Mouse (Mus musculus) CD8-positive naive resting alpha-beta T cell, adult 2 months (primary cell): ENCODE data around the gene Mcm9.

ENCODE experiments used
- DNase-seq, 2 experiments: peaks; one replicate each; pipeline ENCODE4 v3.0.0; 2022; ENCODE audit warnings: low read depth in 2 of 2, low spot score in 2 of 2

Gene Mcm9

DNA sequence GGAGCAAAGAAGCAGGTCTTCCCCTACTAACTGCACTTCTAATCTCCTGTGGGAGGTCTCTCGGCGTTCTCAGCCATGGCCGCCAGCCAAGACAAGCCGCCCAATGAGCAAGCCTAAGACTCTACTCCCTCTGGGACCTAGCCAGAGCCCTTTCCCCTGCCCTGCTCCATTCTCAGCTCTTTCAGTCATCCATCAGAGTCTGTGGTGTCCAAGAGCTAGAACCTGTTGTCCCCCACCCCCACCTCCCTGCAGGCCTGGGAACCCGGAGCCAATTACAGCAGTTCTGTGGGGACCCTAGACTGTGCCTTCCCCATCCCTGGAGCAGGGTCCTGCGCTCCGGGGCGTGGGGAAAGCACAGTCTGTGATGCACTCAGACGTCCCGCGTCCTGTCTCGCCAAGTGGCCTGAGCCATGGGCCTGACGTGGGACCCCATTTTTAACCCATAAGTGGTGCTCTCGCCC is 49.6 kb downstream of the Mcm9 start:
- DNase-seq = no peak

DNA sequence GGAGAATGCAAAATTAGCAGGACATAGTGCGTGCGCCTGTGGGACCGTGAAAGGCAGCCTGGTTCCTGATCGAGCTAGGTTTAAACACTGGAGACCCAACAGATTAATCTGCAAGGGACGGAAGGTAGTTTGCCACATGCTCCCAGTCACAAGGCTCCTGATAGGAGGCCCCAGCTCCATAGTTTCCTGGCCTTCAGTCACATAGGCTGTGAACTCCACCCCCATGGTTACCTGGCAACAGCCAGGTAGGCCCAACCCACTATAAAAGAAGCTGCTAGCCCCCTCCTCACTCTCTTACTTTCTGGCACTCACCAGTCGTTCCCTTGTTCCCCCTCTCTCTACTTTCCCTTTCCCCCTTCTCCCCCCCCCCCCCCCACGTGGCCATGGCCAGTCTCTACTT is 50.1 kb downstream of the Mcm9 start:
- no peak for DNase-seq

DNA sequence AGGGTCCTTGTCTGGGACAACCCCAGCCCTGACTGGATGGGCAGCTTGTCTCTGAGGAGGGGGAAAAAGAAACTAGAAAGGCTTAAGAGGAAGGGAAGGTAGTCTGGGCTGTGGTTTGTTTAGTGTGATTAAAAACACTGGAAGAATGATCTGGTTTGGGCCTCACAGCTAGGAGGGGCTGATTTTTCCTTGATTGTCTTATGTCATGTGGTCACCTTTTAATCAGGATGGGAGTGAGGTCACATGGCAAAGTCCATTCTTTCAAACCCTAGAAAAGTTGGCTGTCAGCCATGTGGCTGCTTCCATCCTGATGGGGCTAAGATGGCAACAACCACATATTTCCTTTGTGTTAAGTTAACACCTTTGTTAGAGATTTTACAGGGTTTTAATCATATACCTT is 61.7 kb downstream of the Mcm9 start:
- DNase-seq = no peak

DNA sequence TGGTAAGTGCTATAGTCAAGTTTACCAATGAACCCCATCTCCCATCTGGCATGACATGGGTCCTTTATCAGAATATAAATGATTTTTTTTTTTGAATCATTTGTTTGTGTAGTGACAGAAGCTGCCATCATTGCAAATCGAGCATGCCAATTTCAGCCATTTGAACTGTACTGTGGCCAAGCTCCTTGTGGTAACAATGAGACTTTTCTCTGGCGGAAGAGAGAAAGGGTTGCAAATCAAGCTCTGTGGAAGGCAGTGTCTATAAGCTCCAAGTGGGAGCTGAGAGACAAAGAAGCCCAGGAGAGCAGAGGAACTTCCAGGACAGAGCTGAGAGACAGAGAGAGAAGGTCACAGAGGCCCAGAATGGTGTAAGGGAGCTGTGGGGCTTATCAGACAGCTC is 64.7 kb downstream of the Mcm9 start:
- DNase-seq = no peak

DNA sequence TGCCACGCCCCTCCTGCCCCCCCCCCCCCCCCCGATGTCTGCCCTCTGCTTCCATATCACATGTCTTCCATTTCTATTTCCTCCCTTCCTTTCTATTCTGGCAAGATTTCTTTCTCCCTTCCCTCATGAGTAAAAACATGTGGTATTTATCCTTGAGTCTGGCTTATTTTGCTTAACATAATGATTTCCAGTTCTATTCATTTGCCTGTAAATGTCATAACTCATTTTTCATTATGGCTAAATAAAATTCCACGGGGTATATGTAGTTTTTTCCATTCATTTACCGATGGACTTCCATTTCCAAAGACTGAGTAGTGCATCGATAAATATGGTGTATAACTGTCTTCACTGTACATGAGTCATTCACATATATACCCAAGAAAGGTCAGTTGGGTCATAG is 68.2 kb downstream of the Mcm9 start:
- DNase-seq = no peak

DNA sequence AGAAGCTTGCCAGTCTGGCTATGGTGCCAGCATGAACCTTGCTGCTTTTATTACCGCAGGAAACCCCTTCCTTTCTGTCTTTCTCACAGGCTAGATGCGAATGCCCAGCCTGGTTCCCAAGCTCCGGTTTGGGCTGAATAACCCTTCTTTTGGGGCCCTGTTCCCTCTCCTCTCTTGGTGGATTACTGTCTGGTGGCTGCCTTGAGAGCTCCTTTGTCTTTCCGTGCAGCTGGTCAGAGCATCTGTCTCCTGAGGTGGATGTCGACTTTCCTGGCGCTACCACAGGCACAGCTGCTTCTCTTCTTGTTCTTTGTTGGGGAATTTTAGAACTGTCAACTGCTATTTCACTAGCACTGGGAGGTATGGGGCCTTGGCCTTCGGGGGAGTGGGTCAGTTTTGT is 92.6 kb downstream of the Mcm9 start:
- no peak for DNase-seq

DNA sequence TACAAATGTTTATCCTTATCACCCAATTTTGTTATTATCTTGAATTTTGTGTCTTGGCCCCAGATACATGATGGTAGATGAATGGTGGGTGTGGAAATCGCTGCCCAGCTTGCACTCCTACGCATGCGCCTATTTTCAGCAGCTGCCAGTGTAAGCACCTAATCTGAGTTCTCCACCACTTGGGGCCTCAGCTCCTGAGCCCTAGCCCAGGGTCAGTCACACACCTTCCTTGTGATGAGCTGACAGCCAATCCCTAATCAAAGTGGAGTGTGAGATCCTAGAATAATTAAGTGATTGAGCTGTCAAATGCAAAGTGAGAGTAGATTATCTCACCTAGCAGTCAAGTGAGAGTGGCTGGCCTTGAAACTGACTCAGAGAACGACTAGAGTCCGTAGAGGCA is 97.9 kb downstream of the Mcm9 start:
- no peak for DNase-seq

DNA sequence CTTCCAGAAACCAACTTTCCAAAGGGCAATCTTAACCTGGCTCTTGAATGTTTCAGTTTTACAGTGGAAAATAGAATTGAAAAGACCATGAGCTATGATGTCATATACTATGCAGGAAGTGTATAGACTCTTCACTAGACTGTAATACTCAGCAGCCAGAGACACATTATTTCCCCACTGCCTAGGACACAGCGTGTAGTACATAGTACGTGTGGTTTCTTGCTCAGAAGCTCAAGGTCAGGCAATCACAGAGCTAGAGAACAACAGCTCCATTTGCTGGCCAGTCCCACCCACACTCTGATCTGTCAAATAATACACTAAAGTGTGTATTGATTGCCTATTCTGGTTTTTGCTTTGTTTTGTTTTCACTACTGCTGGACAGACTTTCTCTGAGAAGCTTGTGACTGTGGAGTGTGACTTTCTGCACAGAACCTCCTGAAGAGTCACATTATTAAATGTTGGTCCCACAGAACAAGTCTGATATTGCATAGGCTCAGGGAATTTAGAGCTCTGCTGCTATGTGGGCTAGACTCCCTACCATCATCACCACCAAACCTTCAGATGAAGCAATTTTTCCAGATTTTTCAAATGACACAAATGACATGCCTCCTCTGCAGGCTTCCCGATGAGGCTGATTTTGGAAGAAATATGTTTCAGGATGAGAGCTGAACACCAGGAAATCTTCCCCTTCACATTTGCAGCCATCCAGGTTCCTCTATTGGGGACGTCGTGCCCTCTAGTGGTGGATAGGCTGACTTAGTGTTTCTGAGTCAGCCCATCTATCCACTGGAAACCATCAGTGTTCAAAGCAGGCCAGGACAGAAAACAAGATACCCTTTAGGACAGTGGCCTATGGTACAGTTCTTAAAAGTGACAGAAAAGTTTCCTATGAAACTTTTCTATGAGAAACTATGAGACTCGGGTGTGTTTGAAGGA is 102.1 kb downstream of the Mcm9 start:
- DNase-seq = no peak

DNA sequence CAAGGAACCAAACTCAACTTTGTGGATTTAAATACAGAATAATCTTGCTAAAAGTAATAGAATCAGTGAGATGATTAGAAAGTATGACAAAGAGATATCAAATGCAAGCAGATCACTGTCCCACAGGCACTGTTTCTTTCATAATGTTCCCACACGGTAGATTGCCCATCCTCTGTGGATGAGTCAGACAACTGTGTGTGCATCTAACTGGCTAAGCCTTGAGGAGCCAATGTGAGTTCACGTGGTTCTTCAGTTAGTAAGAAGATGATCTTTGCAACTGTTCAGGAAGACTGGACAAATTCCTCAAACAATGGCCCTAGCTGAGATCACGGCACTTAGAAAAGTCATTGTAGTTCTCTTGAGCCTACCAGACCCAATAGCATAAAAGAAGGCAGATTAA is 102.9 kb downstream of the Mcm9 start:
- no peak for DNase-seq

DNA sequence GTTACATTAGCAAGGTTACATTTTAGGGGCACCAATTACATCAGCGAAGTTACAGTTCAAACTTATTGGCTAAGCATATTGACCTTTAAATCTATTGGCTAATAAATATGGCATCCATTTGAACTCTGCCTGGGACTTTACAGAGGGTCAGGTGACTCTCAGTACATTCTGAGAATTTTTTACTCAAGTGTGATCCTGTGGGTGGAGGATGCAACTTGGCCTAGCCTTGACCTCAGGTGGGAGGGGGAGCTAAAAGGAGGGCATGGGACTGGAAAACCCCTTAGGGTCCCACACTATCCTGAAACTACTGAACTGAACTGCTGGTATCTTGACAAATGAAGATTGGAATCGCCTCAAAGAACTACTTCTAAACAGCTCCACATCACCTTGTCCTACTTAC is 103.9 kb downstream of the Mcm9 start:
- DNase-seq = no peak

DNA sequence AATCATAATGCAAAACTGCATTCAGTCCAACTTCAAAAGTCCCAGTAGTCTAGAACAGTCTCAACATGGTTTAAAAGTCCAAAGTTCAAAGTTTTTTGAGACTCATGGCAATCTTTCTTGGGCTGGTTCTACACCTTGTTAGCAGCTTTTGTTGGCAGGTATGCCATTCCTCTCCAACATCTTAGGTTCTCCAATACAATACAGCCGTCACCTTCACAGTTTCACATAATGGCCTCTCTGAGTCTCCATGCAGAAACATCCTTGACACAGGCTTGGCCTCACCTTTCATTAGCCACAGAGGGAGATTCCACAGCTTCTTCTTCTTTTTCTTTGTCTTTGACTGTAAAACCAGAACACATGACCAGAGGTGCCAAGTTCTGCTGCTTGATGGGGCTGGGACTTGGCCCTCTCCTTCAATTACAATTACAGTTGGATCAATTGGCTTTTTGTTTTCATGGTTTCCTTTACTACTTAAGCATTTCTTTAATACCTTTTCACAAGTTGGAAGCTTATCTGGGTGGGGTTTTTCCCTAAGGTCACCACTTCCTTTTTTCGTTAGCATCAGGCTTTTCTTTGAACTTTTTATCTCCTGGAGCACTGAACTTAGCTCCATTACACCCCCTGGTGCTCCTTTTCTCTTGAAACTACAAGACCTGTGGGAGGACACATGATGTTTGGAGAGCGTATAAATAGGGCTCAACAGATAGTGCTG is 104.8 kb downstream of the Mcm9 start:
- no peak for DNase-seq

DNA sequence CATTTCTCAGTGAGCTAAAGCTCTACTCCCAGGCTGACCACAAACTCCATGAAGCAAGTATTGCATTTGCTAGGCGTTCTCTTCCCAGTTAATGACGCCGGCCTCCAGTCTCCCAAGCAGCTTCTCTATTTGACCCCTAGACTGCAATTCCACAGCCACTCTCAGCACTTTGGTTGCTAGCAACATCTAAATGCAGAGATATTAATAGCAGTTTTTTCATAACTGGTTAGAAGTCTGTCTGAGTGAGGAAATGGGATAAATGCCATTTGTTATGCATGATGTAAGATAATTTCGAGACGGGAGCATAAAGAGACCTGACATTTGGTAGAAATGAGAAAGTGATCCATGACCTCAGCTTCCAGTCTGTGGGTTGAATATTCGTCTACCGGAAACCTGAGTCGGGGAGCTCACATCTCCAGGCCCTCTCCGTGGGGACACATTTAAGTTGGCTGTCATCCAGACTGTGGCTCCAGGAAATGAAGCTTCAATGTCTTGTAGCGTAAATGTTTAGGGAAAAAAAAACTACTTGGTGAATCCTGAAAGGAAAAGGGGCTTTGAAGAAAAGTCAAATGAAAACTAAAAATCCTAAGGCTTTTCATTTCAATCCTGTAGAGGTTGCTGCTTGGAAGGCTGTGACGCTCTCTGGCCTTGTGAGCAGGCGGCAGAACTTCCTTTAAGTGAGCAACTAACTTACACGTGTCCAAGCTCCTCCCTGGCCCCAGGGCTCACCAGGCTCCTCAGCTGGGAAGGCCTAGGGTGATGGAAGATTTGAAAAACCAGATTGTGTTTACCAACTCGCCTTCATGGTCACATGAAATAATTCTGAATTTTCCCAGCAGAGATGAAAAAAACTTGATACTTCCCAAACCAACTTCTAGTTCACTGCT is 110.9 kb downstream of the Mcm9 start:
- DNase-seq = no peak

DNA sequence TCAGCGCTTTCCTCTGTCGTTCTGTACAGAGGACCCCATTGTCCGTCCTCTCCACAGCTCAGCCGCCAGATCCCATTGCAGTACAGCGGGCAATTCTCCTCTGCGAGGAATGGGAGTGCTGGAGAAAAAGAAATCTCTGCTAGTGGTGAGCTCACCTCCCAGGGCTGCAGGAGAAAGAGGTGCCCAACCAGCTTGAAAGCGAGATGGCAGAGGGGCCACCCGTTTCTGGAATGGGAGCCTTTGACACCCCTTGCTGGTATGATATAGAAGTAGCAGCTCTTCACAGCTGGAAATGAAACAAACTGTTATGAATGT is 111.7 kb downstream of the Mcm9 start:
- no peak for DNase-seq

DNA sequence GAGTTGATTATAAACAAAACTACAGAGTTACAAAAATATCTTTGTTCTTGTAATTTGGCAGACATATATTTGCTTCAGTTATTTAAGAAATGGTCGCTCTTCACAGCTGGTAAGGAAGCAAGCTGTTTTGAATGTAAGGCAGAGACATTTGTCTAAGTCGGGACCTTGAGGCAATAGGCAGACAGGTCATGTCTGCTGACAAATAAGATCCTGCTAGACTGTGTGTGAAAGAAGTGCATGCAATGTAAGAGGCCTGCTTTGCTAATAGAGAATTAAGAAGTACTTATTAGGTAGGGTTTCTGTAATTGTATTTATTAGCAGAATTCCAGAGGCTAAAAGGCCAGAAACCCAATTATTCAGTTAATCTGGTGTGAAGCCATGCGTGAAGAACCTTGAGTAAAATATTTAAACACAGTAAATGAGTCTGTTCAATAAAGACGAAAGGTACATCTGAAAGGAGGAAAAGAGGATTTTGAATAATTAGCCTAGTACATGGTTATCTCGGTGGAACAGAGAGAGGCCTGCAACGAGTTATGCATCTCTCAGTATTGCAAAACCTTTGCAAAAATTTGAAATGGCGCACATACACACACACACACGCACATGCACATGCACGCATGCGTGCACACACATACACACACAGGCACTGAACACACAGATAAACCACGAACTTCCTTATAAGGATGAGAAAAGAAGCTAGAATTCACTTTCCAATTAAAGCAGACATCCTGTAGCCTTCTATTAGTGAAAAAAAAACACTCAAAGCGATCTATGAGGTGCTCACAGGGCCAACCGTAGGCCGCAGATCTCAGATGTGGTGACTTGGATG is 112.3 kb downstream of the Mcm9 start:
- DNase-seq = no peak

DNA sequence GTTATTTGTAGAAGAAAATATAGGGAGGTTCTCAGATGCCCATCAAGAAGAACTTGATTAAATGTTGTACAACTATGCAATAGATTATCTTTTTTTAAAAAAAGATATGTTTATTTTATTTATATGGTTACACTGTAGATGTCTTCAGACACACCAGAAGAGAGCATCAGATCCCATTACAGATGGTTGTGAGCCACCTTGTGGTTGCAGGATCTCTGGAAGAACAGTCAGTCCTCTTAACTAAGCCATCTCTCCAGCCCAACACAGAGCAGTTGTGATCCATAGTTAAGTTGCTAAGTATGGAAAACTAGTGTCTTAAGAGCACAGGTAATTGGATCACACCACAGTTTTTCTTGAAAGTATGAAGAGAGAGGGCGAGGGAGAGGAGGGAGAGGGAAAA is 117.7 kb downstream of the Mcm9 start:
- no peak for DNase-seq

DNA sequence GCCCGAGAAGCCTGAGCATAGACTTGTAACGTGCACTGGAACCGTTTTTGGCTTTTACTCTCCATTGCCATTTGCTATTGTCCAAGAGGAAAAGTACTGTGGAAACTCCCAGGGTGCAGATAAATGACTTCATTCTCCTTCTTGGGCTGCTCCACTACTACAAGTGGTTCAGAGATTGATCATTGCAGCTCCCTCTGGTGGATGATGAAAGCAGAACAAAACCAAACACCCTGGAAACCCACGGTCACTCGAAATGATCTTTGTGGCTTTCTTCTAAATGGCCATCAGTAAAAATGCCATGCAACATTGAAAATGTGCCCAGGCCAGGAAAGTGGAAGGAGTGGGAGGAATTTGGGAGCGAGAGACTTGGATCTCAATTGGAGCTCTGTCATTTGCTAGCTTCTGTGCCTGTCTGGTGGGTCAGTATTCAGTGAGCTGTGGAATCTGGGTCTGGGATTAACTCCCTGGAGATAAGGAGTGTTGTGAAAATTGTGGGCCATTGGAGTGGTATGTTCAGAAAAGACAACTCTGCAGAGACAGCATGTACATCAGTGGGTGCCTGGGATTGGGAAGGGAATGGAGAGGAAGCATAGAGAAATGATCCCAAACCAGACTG is 121.0 kb downstream of the Mcm9 start:
- DNase-seq = peak; percentile 11 to 23

DNA sequence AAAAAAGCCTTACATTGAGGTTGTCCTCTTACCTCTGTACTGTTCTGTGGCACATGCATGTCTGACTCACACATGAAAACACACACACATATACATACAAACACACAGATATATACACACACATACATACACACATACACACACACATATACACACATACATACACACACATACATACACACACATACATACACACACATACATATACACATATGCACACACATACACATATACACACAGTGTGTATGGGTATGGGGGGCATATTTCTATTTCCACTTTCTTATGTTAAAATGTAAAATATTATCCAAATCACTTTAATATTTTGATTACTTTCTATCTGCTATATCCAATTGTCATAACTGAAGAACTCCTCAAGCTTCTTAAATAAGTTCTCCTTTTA is 121.6 kb downstream of the Mcm9 start:
- no peak for DNase-seq

DNA sequence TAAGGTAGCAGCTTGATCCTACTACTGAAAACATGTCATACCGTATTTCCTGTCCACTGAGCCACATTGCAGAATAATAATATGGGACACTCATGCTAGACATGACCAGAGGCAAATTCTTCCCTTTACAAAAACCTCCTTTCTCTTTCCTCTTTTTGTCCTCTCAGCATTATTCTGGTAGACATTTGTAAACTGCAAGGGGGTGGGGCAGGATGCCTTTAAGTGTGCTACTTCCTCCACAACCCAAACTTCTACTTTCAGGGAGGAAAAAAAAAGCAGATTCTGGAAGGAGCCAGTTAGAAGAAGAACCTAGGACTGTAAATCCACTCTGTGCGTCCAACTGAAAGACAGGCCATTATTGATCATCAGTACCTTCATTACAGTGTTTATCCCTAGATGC is 124.7 kb downstream of the Mcm9 start:
- DNase-seq = no peak

DNA sequence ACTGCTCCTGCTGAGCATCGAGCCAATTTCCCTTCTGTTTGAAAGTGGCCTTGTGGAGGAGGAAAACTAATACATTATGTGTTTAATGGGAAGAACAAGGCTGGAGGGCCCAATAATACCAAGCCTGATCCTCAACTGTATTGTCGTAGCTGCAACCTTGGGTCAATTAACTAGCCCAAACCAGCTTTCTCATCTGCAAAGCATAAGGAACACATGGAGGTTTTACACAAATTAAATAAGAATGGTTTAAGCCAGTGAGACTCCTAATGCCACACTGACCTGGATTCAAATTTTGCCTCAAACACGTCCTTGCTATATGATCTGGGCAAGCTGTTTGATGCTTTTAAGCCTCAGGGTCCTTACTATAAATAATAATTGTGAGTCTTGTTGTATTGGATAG is 125.2 kb downstream of the Mcm9 start:
- DNase-seq = no peak
